Mouse (Mus musculus): ENCODE measurements around the gene Usp54.

DNA sequence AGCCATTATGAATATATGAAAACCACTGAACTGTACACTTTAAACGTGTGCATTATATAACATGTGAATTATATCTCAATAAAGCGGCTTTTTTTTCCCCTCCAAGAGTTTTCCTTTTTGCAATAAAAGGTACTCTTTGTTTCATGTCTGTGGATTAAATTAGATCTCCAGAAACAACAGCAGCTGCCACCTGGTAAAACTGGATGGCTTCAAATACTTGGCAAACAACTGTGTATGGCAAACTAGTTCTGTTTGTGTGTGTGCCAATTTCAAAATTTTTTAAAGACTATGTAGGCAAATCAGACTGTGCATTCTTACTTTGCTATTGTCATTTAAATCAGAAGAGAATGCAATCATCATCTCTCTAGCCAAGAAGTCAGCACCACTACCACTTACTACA, 19.0 kb downstream of the Usp54 start:
- TF ChIP-seq GATA1 (IDR thresholded peaks at IDR 0.05; ENCODE audit: low read length) (no peak), TAL1 (IDR thresholded peaks at IDR 0.05; ENCODE audit: low read length) (no peak)
